Mouse (Mus musculus) neutrophil, adult 5-6 weeks (primary cell): ENCODE results near the gene Zfp786. TPM values are rescaled to one million over a fixed set of nuclear protein-coding genes. Genes with fewer than 3 reads are reported as not detected.
"Not testable (repeated sequence)": the region's sequence is repeated elsewhere in the genome, so short reads cannot be mapped to it uniquely, and the experiment has no call there.

ENCODE experiments used
- ATAC-seq: fragments of 151-379, 151-347 bp; 2 replicates; pipeline ENCODE4 v1.8.0; 2017; ENCODE audit warnings: mild to moderate bottlenecking, moderate TSS enrichment; ENCODE audit not compliant: insufficient number of reproducible peaks, poor library complexity, low FRiP score, severe bottlenecking; ENCODE audit errors: extremely low read depth
- total RNA-seq: library from RNA; stranded (forward); fragments of 200-1000 nt; gene quantifications from 2 replicates; pipeline ENCODE4 v1.2.3, GENCODE M21; 2017

The Zfp786 gene
- total RNA-seq, 1 experiment from 2014 or later = not detected

GRCm38 (mm10) chr6:47788821-47789220, 41.8 kb downstream of the Zfp786 start:
- ATAC-seq = no peak

GRCm38 (mm10) chr6:47787941-47788736, 42.5 kb downstream of the Zfp786 start:
- peak; percentile 92 for ATAC-seq

- ATAC-seq = no peak
These were observed 45.8 kb downstream of the Zfp786 start for GRCm38 (mm10) chr6:47784707-47785412.

DNA sequence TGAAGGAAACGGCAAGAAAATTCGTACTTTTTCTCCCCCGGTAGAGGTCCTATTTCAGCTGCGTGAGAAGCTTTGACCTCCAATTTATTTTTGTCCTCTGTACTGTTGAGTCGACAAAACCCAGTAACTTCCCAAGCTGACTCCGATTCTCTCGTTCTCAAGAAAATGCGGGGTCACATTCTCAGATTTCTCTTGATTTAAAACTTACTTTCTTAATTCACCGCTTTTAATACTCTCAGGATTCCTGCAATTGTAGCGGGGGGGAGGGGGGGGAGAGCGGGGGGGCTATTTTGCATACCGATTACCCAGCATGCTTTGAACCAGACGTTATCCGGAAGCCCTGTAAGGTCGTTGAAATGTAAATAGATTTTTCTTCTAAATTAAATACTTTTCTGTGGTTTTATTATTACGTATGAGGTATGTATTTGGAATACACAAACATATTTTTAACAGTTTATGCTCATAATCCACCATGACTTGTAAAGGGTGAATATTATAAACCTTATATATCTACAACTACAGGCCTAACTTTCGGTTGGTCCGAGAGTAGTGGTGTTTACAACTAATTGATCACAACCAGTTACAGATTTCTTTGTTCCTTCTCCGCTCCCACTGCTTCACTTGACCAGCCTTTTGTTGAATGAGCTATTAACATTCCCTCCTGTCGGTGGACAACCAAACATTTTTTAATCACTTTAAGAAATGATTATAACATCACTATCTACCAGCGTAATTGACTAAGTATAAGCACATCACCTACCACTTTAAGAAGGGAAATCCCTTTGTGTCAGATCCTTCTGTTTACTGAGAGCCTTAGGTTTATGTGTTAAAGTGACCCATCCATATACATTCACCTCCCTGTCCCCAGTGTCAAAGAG, 49.3 kb downstream of the Zfp786 start:
- ATAC-seq = no peak

DNA sequence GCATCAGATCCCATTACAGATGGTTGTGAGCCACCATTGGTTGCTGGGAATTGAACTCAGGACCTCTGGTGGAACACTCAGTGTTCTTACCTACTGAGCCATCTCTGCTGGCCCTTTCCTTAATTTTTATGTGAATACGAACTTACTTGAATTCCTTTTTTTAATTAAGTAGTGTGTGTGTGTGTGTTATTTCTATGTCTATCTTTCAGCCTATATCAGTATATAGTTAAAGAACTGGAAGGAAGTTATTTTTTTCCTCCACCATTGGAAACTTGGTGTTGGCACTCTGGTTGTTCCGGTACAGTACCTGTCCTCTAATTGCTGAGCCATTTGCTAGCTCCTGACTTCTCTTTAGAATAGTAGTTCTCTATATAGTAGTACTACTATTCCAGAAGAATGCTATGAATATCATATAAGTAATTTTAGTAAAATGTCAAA, 50.1 kb downstream of the Zfp786 start:
- no peak for ATAC-seq

DNA sequence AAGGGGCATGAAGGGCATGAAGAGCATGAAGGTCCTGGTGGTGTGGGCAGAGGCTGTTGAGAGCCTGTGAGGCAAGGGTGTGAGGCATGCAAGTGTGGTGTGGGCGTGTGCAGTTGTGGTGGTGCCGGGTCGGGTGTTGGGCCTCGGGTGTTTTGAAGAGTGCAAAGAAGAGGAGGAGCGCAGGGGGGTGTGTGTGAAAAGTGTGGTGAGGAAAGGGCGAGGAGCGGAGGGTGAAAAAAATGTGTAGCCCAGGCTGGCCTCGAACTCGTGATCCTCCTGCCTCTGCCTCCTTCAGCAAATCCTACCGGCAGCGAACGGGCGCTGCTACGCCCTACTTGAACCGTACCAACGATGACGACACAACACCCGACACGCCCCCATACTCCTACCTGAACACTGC, 58.9 kb downstream of the Zfp786 start:
- ATAC-seq = peak; percentile 66

- ATAC-seq = not testable (repeated sequence)
These were observed 59.6 kb downstream of the Zfp786 start for GRCm38 (mm10) chr6:47771113-47771512.

DNA sequence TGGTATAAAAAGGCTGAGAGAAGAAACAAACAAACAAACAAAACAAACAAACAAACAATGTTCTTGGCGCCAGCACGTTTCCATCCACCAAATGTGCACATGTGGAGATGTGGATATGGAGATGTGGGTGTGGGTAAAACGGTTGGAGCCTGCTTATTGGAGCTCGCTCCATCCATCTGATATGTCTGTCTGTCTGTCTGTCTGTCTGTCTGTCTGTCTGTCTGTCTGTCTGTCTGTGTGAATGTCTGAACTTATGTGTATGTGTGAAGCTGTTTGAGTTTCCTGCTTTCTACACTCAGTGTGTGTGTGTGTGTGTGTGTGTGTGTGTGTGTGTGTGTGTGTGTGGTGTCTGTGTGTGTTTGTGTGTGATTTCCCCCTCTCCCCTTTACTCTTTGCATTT, 60.8 kb downstream of the Zfp786 start:
- not testable (repeated sequence) for ATAC-seq

Other genes starting within 250 kb of the Zfp786 start
- gene Ezh2, start 235.5 kb downstream of the Zfp786 start, total RNA-seq = 37.0 and 40.3 TPM in 2 replicates
- gene Pdia4, start 17.4 kb downstream of the Zfp786 start, total RNA-seq = 114 and 126 TPM in 2 replicates
- 30.8 and 33.1 TPM in 2 replicates for gene Zfp398, start 4.8 kb upstream of the Zfp786 start, total RNA-seq
- 15.0 and 15.6 TPM in 2 replicates for gene Zfp282, start 46.3 kb upstream of the Zfp786 start, total RNA-seq
- gene Zfp212, start 89.6 kb upstream of the Zfp786 start, total RNA-seq = 13.4 and 15.2 TPM in 2 replicates
- 9.7 and 10.6 TPM in 2 replicates for gene Zfp956, start 122.5 kb upstream of the Zfp786 start, total RNA-seq
- gene Zfp777, start 218.0 kb upstream of the Zfp786 start, total RNA-seq = 19.9 and 25.0 TPM in 2 replicates